Mouse (Mus musculus) activated CD4-positive, CD25-positive, alpha-beta regulatory T cell, adult 9 weeks (primary cell): Measurements from ENCODE around the gene Wdfy3. TPM values are rescaled to one million over a fixed set of nuclear protein-coding genes. Genes with fewer than 3 reads are reported as not detected.

Source experiments
- polyA plus RNA-seq: library from polyadenylated mRNA; unstranded; fragments of 100-300 nt; shearing (Covaris generic); gene quantifications from one replicate; pipeline ENCODE4 v1.2.1, GENCODE M21; 2017

The Wdfy3 gene
- not detected for polyA plus RNA-seq

DNA sequence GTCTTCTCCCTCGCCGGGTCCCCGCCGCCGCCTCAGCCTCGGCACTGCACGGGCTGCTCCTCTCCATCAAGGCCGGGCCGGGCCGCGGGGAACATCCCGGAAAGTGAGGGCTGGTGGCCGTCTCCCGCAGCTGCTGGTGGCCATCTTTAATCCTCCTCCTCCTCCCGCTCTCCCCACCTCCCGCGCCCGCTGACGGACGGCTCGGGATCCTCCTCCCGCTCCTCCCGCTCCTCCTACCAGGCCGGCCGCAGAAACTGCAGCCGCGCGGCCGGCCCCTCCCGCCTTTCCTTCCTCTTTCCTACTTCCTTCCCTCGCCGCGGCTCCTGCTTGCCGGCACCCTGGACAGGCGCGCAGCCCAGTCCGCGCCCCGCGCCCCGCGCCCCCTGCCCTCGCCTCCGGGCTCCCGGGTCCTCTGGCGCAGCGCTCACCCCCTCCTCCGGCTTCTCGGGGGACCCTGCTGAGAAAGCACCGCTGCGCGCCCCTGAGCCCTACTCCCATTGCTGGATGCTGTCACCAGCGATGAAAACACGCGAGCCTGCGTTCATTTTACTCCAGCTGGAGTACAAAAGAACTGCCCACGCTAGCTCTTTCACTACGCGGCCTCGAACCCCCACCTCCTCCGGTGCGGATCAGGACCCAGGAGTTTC, at the start of gene Wdfy3:
Gene Wdfy3 (minus strand): TSS at position 155 of the 647 bp plus-strand sequence.

